Mouse (Mus musculus) liver, embryonic 11.5 days (tissue): Measurements from ENCODE around the gene Ddx55. TPM values are rescaled to one million over a fixed set of nuclear protein-coding genes. Genes with fewer than 3 reads are reported as not detected.

Source experiments
- ATAC-seq: fragments of 200-750 bp; cut with Nextera tagmentation; replicated peaks from 2 replicates; pipeline ENCODE4 v1.8.0; 2017; ENCODE audit warnings: moderate number of reproducible peaks, mild to moderate bottlenecking, moderate TSS enrichment, moderate library complexity; ENCODE audit not compliant: low FRiP score
- DNase-seq: peaks from one replicate; pipeline ENCODE4 v3.0.0-alpha.2; 2017; ENCODE audit warnings: low spot score
- H3K27ac ChIP-seq: fragments of 300-500 bp; sonication (generic); 2 replicates; pipeline ENCODE4 v1.5.1; 2014; ENCODE audit warnings: mild to moderate bottlenecking, low read depth, low read length, control low read depth
- H3K27me3 ChIP-seq: fragments of 300-500 bp; sonication (generic); replicated peaks from 2 replicates; pipeline ENCODE4 v1.6.1; 2014; ENCODE audit warnings: low read length, mixed read lengths; ENCODE audit not compliant: control insufficient read depth, insufficient read depth
- H3K36me3 ChIP-seq: fragments of 300-500 bp; sonication (generic); 2 replicates; pipeline ENCODE4 v1.6.1; 2014; ENCODE audit warnings: mild to moderate bottlenecking, low read length, moderate library complexity, mixed read lengths; ENCODE audit not compliant: control insufficient read depth, insufficient read depth
- H3K4me1 ChIP-seq: fragments of 300-500 bp; sonication (generic); replicated peaks from 2 replicates; pipeline ENCODE4 v1.6.1; 2014; ENCODE audit warnings: low read length, mixed read lengths; ENCODE audit not compliant: control insufficient read depth, insufficient read depth
- H3K4me2 ChIP-seq: fragments of 300-500 bp; sonication (generic); 2 replicates; pipeline ENCODE4 v1.6.1; 2014; ENCODE audit warnings: mild to moderate bottlenecking, control low read depth, moderate library complexity
- H3K4me3 ChIP-seq: fragments of 300-500 bp; sonication (generic); 2 replicates; pipeline ENCODE4 v1.5.1; 2014; ENCODE audit warnings: low read depth, low read length, control low read depth
- H3K9ac ChIP-seq: fragments of 300-500 bp; sonication (generic); 2 replicates; pipeline ENCODE4 v1.6.1; 2014; ENCODE audit warnings: low read depth, low read length, control low read depth
- H3K9me3 ChIP-seq: fragments of 300-500 bp; sonication (generic); 2 replicates; pipeline ENCODE4 v1.6.1; 2016; ENCODE audit warnings: low read length, inconsistent platforms, mixed read lengths; ENCODE audit not compliant: control insufficient read depth
- WGBS: fragments of 180-500 bp; shearing (Covaris S2); extraction: QIAGEN DNeasy Blood & Tissue Kit; methylation state at CpG from one replicate; pipeline ENCODE4 v1.1.7; 2014; 5-methylcytosine and 5-hydroxymethylcytosine counted together
- polyA plus RNA-seq: library from polyadenylated mRNA; unstranded; fragments of >200 nt; fragmentation: Nextera tagmentation; extraction: Ambion mirVana; gene quantifications from 2 replicates; pipeline ENCODE4 v1.2.1, GENCODE M21; 2014

The Ddx55 gene
- polyA plus RNA-seq, 1 experiment from 2014 or later: 19.6 TPM

DNA sequence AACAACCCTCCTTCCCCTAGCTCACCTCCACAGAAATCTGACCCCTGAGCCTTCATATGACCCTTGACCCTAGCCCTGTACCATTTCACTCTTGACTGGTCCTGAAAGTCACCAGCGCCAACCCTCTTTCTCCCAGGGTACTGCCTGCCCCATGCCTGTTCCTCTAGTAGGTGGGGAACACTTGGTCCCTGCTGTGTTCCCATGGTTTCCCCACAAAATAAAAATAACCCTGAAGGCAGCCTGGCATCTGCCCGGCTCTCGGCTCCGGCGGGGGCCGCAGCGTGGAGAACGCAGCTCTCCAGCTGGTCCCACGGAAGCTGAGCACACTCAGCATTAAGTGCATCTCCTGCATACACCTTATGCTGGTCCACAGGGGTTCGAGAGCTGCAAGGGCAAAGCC lies 34.0 kb upstream of the Ddx55 start:
- Histone ChIP-seq H3K4me3 (no peak overlapping the region), H3K4me1 (no peaks in the 10 kb centered on the region), H3K36me3 (peaks cover 4% of the 10 kb centered on the region), H3K9ac (no peak overlapping the region), H3K4me2 (no peak overlapping the region), H3K27ac (no peak overlapping the region), H3K9me3 (no peaks in the 10 kb centered on the region), H3K27me3 (no peaks in the 10 kb centered on the region)
- DNase-seq: no peak
- 86% methylated on average over 10 of the region's 10 CpGs for WGBS
- no peak for ATAC-seq

DNA sequence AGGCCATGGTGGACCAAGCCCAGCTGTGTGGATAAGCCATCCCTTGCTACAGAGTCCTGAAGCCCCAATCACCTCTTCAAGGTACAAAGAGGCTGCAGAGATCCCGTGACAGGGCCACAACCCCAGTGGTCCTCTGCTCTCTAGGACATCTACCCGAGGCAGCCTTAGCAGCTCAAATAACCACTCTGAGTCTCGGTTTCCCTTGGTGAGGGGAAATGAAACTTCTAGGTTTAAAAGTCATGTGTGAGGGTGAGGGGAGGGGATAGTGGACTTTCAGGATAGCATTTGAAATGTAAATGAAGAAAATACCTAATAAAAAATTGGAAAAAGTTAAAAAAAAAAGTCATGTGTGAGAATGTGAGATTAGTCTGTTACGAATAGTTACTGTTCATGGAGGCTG lies 31.1 kb upstream of the Ddx55 start:
- H3K27me3 ChIP-seq: no peaks in the 10 kb centered on the region
- H3K36me3 ChIP-seq: no peaks in the 10 kb centered on the region
- H3K9ac ChIP-seq: no peak overlapping the region
- H3K27ac ChIP-seq: no peak overlapping the region
- H3K9me3 ChIP-seq: no peaks in the 10 kb centered on the region
- WGBS: 83% methylated on average over 4 of the region's 4 CpGs
- H3K4me2 ChIP-seq: no peak overlapping the region
- no peaks in the 10 kb centered on the region for H3K4me1 ChIP-seq
- no peak for ATAC-seq
- no peak overlapping the region for H3K4me3 ChIP-seq
- DNase-seq: no peak

DNA sequence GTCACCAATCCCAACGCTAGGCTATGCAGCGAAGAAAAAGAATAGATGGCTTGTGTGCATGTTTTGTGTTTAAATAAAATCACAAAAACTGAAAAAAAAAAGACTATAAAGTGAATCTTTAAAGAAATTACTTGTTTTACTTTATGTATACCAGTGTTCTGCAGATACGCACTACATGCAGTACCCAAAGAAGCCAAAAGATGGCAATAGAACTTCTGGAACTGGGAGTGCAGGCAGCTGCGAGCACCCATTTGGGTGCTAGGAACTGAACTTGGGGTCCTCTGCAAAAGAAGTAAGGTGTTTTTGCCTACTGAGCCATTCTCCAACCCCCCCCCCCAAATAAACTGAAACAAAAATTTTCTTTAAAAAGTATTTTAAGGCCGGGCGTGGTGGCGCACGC lies 29.6 kb upstream of the Ddx55 start:
- ATAC-seq (no peak), DNase-seq (no peak)

DNA sequence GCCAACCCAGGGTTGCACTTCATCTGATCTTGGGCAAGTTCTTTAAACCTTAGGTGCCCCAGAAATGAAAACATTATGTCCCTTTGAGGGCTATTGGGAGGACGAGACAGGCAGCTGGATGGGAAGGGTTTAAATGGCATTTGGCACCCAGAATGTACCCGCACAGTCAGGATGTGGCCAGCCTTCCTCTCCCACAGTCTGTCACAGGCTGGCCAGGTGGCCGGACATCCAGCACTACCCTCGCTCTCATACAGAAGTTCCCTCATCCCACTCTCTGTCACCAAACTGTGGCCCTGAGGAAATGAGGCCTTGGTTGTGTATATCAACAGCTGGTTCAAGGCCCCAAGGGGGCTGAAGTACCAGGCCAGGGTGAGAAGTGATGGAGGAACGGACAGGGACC lies 27.7 kb upstream of the Ddx55 start:
- 83% methylated on average over 5 of the region's 5 CpGs for WGBS
- Histone ChIP-seq H3K4me2 (no peak overlapping the region), H3K27me3 (peaks cover 8% of the 10 kb centered on the region), H3K9ac (no peak overlapping the region), H3K27ac (no peak overlapping the region), H3K4me3 (no peak overlapping the region), H3K9me3 (no peaks in the 10 kb centered on the region), H3K36me3 (no peaks in the 10 kb centered on the region), H3K4me1 (peaks cover 16% of the 10 kb centered on the region)
- DNase-seq (no peak), ATAC-seq (no peak)

More for the DNA sequence above, 29.6 kb upstream of the Ddx55 start:
- no peaks in the 10 kb centered on the region for H3K4me1 ChIP-seq
- no peaks in the 10 kb centered on the region for H3K27me3 ChIP-seq
- no peak overlapping the region for H3K4me3 ChIP-seq
- no peaks in the 10 kb centered on the region for H3K36me3 ChIP-seq
- H3K4me2 ChIP-seq: no peak overlapping the region
- H3K9ac ChIP-seq: no peak overlapping the region
- WGBS: 92% methylated on average over 8 of the region's 8 CpGs
- H3K27ac ChIP-seq: no peak overlapping the region
- no peaks in the 10 kb centered on the region for H3K9me3 ChIP-seq

DNA sequence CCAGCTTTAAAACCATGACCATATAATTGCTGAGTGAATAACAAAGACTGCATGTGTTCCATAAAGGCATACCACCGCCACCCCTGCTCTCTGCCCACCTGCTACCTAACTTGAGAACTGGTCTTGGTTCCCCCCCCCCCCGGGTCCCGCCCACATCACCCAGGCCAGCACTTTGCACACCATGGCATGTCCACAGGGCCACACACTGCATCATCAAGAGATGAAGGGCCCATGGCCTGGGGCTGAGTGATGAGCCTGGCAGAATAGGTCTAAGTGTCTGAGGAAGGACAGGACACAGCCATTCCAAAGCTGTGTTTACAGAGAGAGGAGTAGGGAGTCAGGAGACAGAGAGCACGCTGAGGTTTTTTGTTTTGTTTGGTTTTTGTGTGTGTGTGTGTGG lies 24.3 kb upstream of the Ddx55 start:
- Histone ChIP-seq H3K36me3 (no peaks in the 10 kb centered on the region), H3K9me3 (no peaks in the 10 kb centered on the region), H3K4me1 (peaks cover 32% of the 10 kb centered on the region), H3K4me2 (peak overlapping the region; percentile 94), H3K9ac (0 out of 2 replicates have a peak overlapping the region, but pooled peaks have one; percentile 32), H3K27ac (no peak overlapping the region), H3K27me3 (peaks cover 29% of the 10 kb centered on the region), H3K4me3 (0 out of 2 replicates have a peak overlapping the region, but pooled peaks have one; percentile 35)
- DNase-seq (no peak), ATAC-seq (no peak)
- WGBS: 77% methylated on average over 4 of the region's 4 CpGs

DNA sequence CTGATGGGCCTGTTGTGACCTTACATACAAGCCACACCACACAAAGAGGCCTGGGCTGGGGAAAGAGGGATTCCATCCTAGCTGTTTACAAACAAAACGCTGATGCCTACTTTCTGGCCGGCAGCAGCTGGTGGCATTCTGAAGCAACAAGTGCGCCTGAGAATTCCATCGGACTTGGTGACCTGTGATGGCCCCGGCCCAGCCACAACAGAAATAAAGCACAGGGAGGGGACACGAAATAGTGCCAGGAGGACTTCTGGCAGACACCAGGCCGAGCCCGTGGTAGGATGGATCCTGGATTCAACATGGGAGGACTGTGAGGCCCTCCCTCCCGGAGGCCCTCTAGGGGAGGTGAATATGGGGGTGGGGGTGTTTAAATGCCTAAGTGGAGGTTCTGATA lies 23.9 kb upstream of the Ddx55 start:
- Histone ChIP-seq H3K27me3 (peaks cover 29% of the 10 kb centered on the region), H3K4me1 (peaks cover 32% of the 10 kb centered on the region), H3K36me3 (no peaks in the 10 kb centered on the region), H3K4me3 (peak overlapping the region; percentile 35), H3K4me2 (peak overlapping the region; percentile 94), H3K9me3 (no peaks in the 10 kb centered on the region), H3K27ac (peak overlapping the region; percentile 19; the same call in 1 of the 2 replicates), H3K9ac (peak overlapping the region; percentile 32; the same call in 1 of the 2 replicates)
- ATAC-seq (no peak), DNase-seq (no peak)
- WGBS: 53% methylated on average over 9 of the region's 9 CpGs

DNA sequence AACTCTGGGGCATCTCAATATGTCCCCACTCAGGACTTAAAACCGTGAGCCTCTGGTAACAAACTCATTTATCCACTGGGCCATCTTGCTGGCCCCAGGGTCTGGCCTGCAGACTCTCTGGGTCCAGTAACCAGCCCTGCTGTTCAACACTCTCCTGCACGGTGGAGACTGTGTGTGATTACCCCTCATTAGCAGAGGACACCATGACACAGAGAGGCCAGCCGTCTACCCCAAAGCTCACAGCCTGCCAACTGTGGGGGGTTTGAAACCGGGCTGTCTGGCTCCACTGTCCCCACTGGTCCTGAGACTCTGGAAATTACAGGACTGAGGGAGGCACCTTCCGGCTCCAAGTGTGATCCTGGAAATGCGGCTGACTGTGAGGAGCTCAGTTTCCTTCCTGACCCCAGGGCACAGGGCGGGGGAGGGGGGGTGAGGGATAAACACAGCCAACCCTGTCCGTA lies 23.4 kb upstream of the Ddx55 start:
- peaks cover 29% of the 10 kb centered on the region for H3K27me3 ChIP-seq
- peaks cover 32% of the 10 kb centered on the region for H3K4me1 ChIP-seq
- ATAC-seq: no peak
- DNase-seq: no peak
- WGBS: 31% methylated on average over 8 of the region's 8 CpGs
- H3K9ac ChIP-seq: peak overlapping the region; percentile 32; the same call in 1 of the 2 replicates
- peak overlapping the region; percentile 19; the same call in 1 of the 2 replicates for H3K27ac ChIP-seq
- H3K36me3 ChIP-seq: no peaks in the 10 kb centered on the region
- H3K9me3 ChIP-seq: no peaks in the 10 kb centered on the region
- peak overlapping the region; percentile 35 for H3K4me3 ChIP-seq
- H3K4me2 ChIP-seq: peak overlapping the region; percentile 94

DNA sequence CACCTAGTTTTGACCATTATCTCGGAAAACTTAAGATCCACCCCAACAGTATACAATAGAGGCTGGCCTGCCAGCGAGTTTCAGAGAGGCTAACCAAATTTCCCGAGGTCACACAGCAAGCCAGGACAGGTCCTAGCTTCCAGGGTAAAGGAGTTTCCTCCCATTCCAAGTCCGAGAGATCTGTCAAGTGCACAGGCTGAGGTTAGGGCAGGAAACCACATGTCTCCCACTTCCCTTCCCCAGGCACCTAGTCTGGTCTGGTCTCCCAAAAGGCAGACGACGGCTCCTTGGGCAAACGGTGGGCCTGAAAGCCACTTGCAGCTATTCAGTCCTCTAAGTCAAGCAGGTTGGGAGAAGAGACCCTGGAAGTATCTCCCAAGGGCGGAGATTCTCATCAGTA lies 23.0 kb upstream of the Ddx55 start:
- DNase-seq (no peak), ATAC-seq (no peak)
- H3K27ac ChIP-seq: no peak overlapping the region; the same call in 1 of the 2 replicates
- peaks cover 29% of the 10 kb centered on the region for H3K27me3 ChIP-seq
- peak overlapping the region; percentile 94 for H3K4me2 ChIP-seq
- 0 out of 2 replicates have a peak overlapping the region, but pooled peaks have one; percentile 8 for H3K9ac ChIP-seq
- peak overlapping the region; percentile 78 for H3K4me3 ChIP-seq
- no peaks in the 10 kb centered on the region for H3K36me3 ChIP-seq
- H3K4me1 ChIP-seq: peaks cover 32% of the 10 kb centered on the region
- H3K9me3 ChIP-seq: no peaks in the 10 kb centered on the region
- 35% methylated on average over 8 of the region's 8 CpGs for WGBS
